Mouse (Mus musculus): ENCODE data around the gene Abhd14b. TPM values are rescaled to one million over a fixed set of nuclear protein-coding genes. Genes with fewer than 3 reads are reported as not detected.

The Abhd14b gene
- polyA plus RNA-seq, 2 experiments, result 17.3 to 24.9 TPM

GRCm38 (mm10) chr9:106477649-106478048, 30.4 kb downstream of the Abhd14b start:
- Histone ChIP-seq H3K27me3 (ENCODE audit: control insufficient read depth, insufficient read depth, low read length) (no peaks in the 10 kb centered on the region), H3K9ac (replicated peaks) (peak overlapping the region; percentile 55), H3K4me1 (replicated peaks; ENCODE audit: control insufficient read depth in 2 of 2, insufficient read depth in 2 of 2, low read length in 1 of 2) (peaks cover 6 to 12% of the 10 kb centered on the region in 2 experiments; a peak in 3 of 4 replicates), H3K36me3 (replicated peaks; ENCODE audit: control insufficient read depth, insufficient read depth, low read depth) (no peaks in the 10 kb centered on the region; the same call in 1 of the 2 replicates), H3K9me3 (ENCODE audit: control insufficient read depth, low read length) (no peaks in the 10 kb centered on the region), H3K4me2 (ENCODE audit: low read depth) (peak overlapping the region; percentile 92), H3K27ac (no peak overlapping the region), H3K4me3 (ENCODE audit: insufficient read depth in 1 of 2, low read depth in 2 of 2, low read length in 2 of 2) (peak overlapping the region; percentile 63 to 75)
- TF ChIP-seq CTCF (IDR thresholded peaks at IDR 0.05; ENCODE audit: low read depth), result no peak
- no peak for TF ChIP-seq EP300 (IDR thresholded peaks at IDR 0.05; ENCODE audit: low read depth)
- WGBS (ENCODE audit: insufficient replicate concordance), result under 1% methylated on average over 16 of the region's 16 CpGs
- ATAC-seq (ENCODE audit: insufficient read depth), result no peak
- no peak for DNase-seq (ENCODE audit: low read depth in 3 of 3, low spot score in 3 of 3)

GRCm38 (mm10) chr9:106478101-106478500, 30.8 kb downstream of the Abhd14b start:
- TF ChIP-seq CTCF (IDR thresholded peaks at IDR 0.05; ENCODE audit: low read depth) (no peak), EP300 (IDR thresholded peaks at IDR 0.05; ENCODE audit: low read depth) (no peak)
- DNase-seq (ENCODE audit: low read depth in 3 of 3, low spot score in 3 of 3), result no peak
- no peak overlapping the region for H3K27ac ChIP-seq
- no peaks in the 10 kb centered on the region for H3K27me3 ChIP-seq (ENCODE audit: control insufficient read depth, insufficient read depth, low read length)
- peaks cover 6 to 12% of the 10 kb centered on the region in 2 experiments; a peak in 3 of 4 replicates for H3K4me1 ChIP-seq (replicated peaks; ENCODE audit: control insufficient read depth in 2 of 2, insufficient read depth in 2 of 2, low read length in 1 of 2)
- peak overlapping the region; percentile 92 for H3K4me2 ChIP-seq (ENCODE audit: low read depth)
- no peak for ATAC-seq (ENCODE audit: insufficient read depth)
- 62% methylated on average over 9 of the region's 9 CpGs for WGBS (ENCODE audit: insufficient replicate concordance)
- H3K9me3 ChIP-seq (ENCODE audit: control insufficient read depth, low read length), result no peaks in the 10 kb centered on the region
- H3K4me3 ChIP-seq (ENCODE audit: insufficient read depth in 1 of 2, low read depth in 2 of 2, low read length in 2 of 2), result peak overlapping the region; percentile 63 to 75
- peak overlapping the region; percentile 55 for H3K9ac ChIP-seq (replicated peaks)
- no peaks in the 10 kb centered on the region; the same call in 1 of the 2 replicates for H3K36me3 ChIP-seq (replicated peaks; ENCODE audit: control insufficient read depth, insufficient read depth, low read depth)

GRCm38 (mm10) chr9:106480541-106480940, 33.3 kb downstream of the Abhd14b start:
- 82% methylated on average over 7 of the region's 7 CpGs for WGBS (ENCODE audit: insufficient replicate concordance)
- Histone ChIP-seq H3K27ac (no peak overlapping the region), H3K27me3 (ENCODE audit: control insufficient read depth, insufficient read depth, low read length) (no peaks in the 10 kb centered on the region), H3K9ac (replicated peaks) (no peak overlapping the region), H3K4me1 (replicated peaks; ENCODE audit: control insufficient read depth in 2 of 2, insufficient read depth in 2 of 2, low read length in 1 of 2) (peaks cover 6 to 12% of the 10 kb centered on the region in 2 experiments; a peak in 3 of 4 replicates), H3K4me3 (ENCODE audit: insufficient read depth in 1 of 2, low read depth in 2 of 2, low read length in 2 of 2) (no peak overlapping the region), H3K4me2 (ENCODE audit: low read depth) (no peak overlapping the region), H3K36me3 (replicated peaks; ENCODE audit: control insufficient read depth, insufficient read depth, low read depth) (no peaks in the 10 kb centered on the region; the same call in 1 of the 2 replicates), H3K9me3 (ENCODE audit: control insufficient read depth, low read length) (no peaks in the 10 kb centered on the region)
- DNase-seq (ENCODE audit: low read depth in 3 of 3, low spot score in 3 of 3) (no peak), ATAC-seq (ENCODE audit: insufficient read depth) (no peak)
- no peak for TF ChIP-seq EP300 (IDR thresholded peaks at IDR 0.05; ENCODE audit: low read depth)
- TF ChIP-seq CTCF (IDR thresholded peaks at IDR 0.05; ENCODE audit: low read depth), result no peak

- ATAC-seq (ENCODE audit: insufficient read depth) (no peak), DNase-seq (ENCODE audit: low read depth in 3 of 3, low spot score in 3 of 3) (no peak)
- WGBS (ENCODE audit: insufficient replicate concordance), result 67% methylated on average over 15 of the region's 15 CpGs
- H3K27me3 ChIP-seq (ENCODE audit: control insufficient read depth, insufficient read depth, low read length), result no peaks in the 10 kb centered on the region
- TF ChIP-seq CTCF (IDR thresholded peaks at IDR 0.05; ENCODE audit: low read depth) (no peak), EP300 (IDR thresholded peaks at IDR 0.05; ENCODE audit: low read depth) (no peak)
- no peak overlapping the region for H3K27ac ChIP-seq
- H3K4me2 ChIP-seq (ENCODE audit: low read depth), result no peak overlapping the region
- H3K9me3 ChIP-seq (ENCODE audit: control insufficient read depth, low read length), result no peaks in the 10 kb centered on the region
- H3K9ac ChIP-seq (replicated peaks), result no peak overlapping the region
- no peaks in the 10 kb centered on the region; the same call in 1 of the 2 replicates for H3K36me3 ChIP-seq (replicated peaks; ENCODE audit: control insufficient read depth, insufficient read depth, low read depth)
- H3K4me3 ChIP-seq (ENCODE audit: insufficient read depth in 1 of 2, low read depth in 2 of 2, low read length in 2 of 2), result no peak overlapping the region
- H3K4me1 ChIP-seq (replicated peaks; ENCODE audit: control insufficient read depth in 2 of 2, insufficient read depth in 2 of 2, low read length in 1 of 2), result peaks cover 6 to 12% of the 10 kb centered on the region in 2 experiments; a peak in 3 of 4 replicates
Observed at GRCm38 (mm10) chr9:106481075-106481474, 33.8 kb downstream of the Abhd14b start.

GRCm38 (mm10) chr9:106481676-106482075, 34.4 kb downstream of the Abhd14b start:
- Histone ChIP-seq H3K9me3 (ENCODE audit: control insufficient read depth, low read length) (no peaks in the 10 kb centered on the region), H3K4me2 (ENCODE audit: low read depth) (no peak overlapping the region), H3K27me3 (ENCODE audit: control insufficient read depth, insufficient read depth, low read length) (no peaks in the 10 kb centered on the region), H3K36me3 (replicated peaks; ENCODE audit: control insufficient read depth, insufficient read depth, low read depth) (no peaks in the 10 kb centered on the region; the same call in 1 of the 2 replicates), H3K27ac (no peak overlapping the region), H3K9ac (replicated peaks) (no peak overlapping the region), H3K4me3 (ENCODE audit: insufficient read depth in 1 of 2, low read depth in 2 of 2, low read length in 2 of 2) (no peak overlapping the region), H3K4me1 (replicated peaks; ENCODE audit: control insufficient read depth in 2 of 2, insufficient read depth in 2 of 2, low read length in 1 of 2) (peaks cover 6 to 8% of the 10 kb centered on the region in 2 experiments; a peak in 3 of 4 replicates)
- 80% methylated on average over 13 of the region's 13 CpGs for WGBS (ENCODE audit: insufficient replicate concordance)
- ATAC-seq (ENCODE audit: insufficient read depth), result no peak
- TF ChIP-seq EP300 (IDR thresholded peaks at IDR 0.05; ENCODE audit: low read depth), result no peak
- TF ChIP-seq CTCF (IDR thresholded peaks at IDR 0.05; ENCODE audit: low read depth), result no peak
- no peak for DNase-seq (ENCODE audit: low read depth in 3 of 3, low spot score in 3 of 3)

Data from liver, embryonic 14.5 days (tissue).